Comparison of ENCODE assay signal across 8 mouse cellular contexts in the genomic region with DNA sequence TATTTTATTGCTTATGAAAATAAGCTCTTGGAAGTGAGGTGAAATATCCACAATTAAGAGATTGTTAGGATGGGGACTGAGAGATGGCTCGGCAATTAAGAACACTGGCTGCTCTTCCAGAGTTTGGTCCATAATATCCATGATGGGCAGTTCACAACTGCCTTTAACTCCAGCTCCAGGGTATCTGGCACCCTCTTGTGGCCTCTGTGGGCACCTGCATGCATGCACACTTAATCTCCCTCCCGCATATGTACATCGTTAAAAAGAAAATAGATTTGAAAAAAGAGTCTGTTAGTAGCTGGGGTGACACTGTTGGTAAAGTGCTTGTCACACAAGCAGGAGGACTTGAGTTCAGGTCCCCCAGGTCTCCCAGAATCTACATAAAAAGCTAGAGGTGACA. TPM values are rescaled to one million over a fixed set of nuclear protein-coding genes. Genes with fewer than 3 reads are reported as not detected.
DNase-seq lines count a peak whose midpoint lies in the region; ATAC-seq and TF ChIP-seq lines count a peak whose summit lies in the region.

No protein-coding gene starts in this region.

- TF ChIP-seq POLR2A in embryonic fibroblast, embryonic 13.5 days (IDR thresholded peaks at IDR 0.05; ENCODE audit: low read depth, low read length): no peak

- H3K36me3 ChIP-seq in intestine, embryonic 16.5 days (ENCODE audit: control insufficient read depth, insufficient read depth, low read length): no peaks in the 10 kb centered on the region
- no peaks in the 10 kb centered on the region for H3K36me3 ChIP-seq in limb, embryonic 10.5 days

- peak; percentile 23 for DNase-seq in urinary bladder, postnatal 25 days (ENCODE audit: low spot score)
- DNase-seq in urinary bladder, adult 2 months (ENCODE audit: low spot score): no peak
- DNase-seq in adrenal gland, postnatal 25 days: peak; percentile 40
- DNase-seq in limb, embryonic 10.5 days (ENCODE audit: low spot score): peak; percentile 56
- DNase-seq in ovary, postnatal 14 days (ENCODE audit: low spot score): peak; percentile 26
- peak; percentile 6 for DNase-seq in yolk sac, embryonic 10.5 days (ENCODE audit: low spot score)

- H3K4me2 ChIP-seq in intestine, embryonic 16.5 days (ENCODE audit: low read depth, low read length): no peak overlapping the region

- no peaks in the 10 kb centered on the region for H3K9me3 ChIP-seq in intestine, embryonic 16.5 days (ENCODE audit: control insufficient read depth, low read length)
- H3K9me3 ChIP-seq in limb, embryonic 10.5 days (replicated peaks): no peaks in the 10 kb centered on the region

- WGBS in intestine, embryonic 16.5 days: 25% methylated on average over 3 of the region's 3 CpGs
- 25% methylated on average over 3 of the region's 3 CpGs for WGBS in limb, embryonic 10.5 days

- no peaks in the 10 kb centered on the region for H3K27me3 ChIP-seq in intestine, embryonic 16.5 days (replicated peaks; ENCODE audit: control insufficient read depth, insufficient read depth, low read length)
- peaks cover 24% of the 10 kb centered on the region for H3K27me3 ChIP-seq in limb, embryonic 10.5 days (ENCODE audit: low read depth, poor library complexity, severe bottlenecking)

- TF ChIP-seq CTCF in embryonic fibroblast, embryonic 13.5 days (IDR thresholded peaks at IDR 0.05; ENCODE audit: borderline replicate concordance, insufficient read depth, low read length): peak; percentile 67; the same call in 1 of the 2 replicates

- 0 out of 2 replicates have a peak, but pooled peaks cover 3% of the 10 kb centered on the region for H3K4me1 ChIP-seq in embryonic fibroblast, embryonic 13.5 days (ENCODE audit: control insufficient read depth, insufficient read depth, low read length)
- H3K4me1 ChIP-seq in intestine, embryonic 16.5 days (ENCODE audit: control insufficient read depth, insufficient read depth, low read length): no peaks in the 10 kb centered on the region
- no peaks in the 10 kb centered on the region for H3K4me1 ChIP-seq in limb, embryonic 10.5 days

- H3K27ac ChIP-seq in embryonic fibroblast, embryonic 13.5 days (ENCODE audit: insufficient read depth, low read length): no peak overlapping the region
- no peak overlapping the region for H3K27ac ChIP-seq in intestine, embryonic 16.5 days (ENCODE audit: low read length)
- H3K27ac ChIP-seq in limb, embryonic 10.5 days: no peak overlapping the region

- no peak overlapping the region for H3K4me3 ChIP-seq in embryonic fibroblast, embryonic 13.5 days (ENCODE audit: insufficient read depth, low read length)
- no peak overlapping the region for H3K4me3 ChIP-seq in intestine, embryonic 16.5 days (ENCODE audit: low read length)
- no peak overlapping the region for H3K4me3 ChIP-seq in limb, embryonic 10.5 days

- ATAC-seq in intestine, embryonic 16.5 days: peak; percentile 52; the same call in 1 of the 2 replicates

- no peak overlapping the region for H3K9ac ChIP-seq in intestine, embryonic 16.5 days (ENCODE audit: low read depth, low read length)

RNA-seq across cellular contexts. Expression of a gene that starts 45.8 kb away (rescaled TPM):
- 14.5 and 15.8 TPM in 2 replicates for polyA plus RNA-seq in urinary bladder, adult 2 months (2012; rRNA removed)
- 20.8 and 26.1 TPM in 2 replicates for total RNA-seq in adrenal gland, postnatal 25 days (2021)
- polyA plus RNA-seq in embryonic fibroblast, embryonic 13.5 days (2011; ENCODE audit: insufficient read length, low read depth, missing spikeins): 38.9 and 41.3 TPM in 2 replicates
- 16.8 and 17.9 TPM in 2 replicates for polyA plus RNA-seq in intestine, embryonic 16.5 days (2015; fragmentation: Nextera tagmentation; extraction: Ambion mirVana)
- polyA plus RNA-seq in limb, embryonic 10.5 days (2016; fragmentation: Nextera tagmentation; extraction: Ambion mirVana): 28.7 and 29.1 TPM in 2 replicates

RNA-seq across cellular contexts. Expression of a gene that starts 54.4 kb away (rescaled TPM):
- polyA plus RNA-seq in urinary bladder, adult 2 months (2012; rRNA removed): 0.17 and 0.18 TPM in 2 replicates
- 17.5 and 20.4 TPM in 2 replicates for total RNA-seq in adrenal gland, postnatal 25 days (2021)
- not detected in 2 replicates for polyA plus RNA-seq in embryonic fibroblast, embryonic 13.5 days (2011; ENCODE audit: insufficient read length, low read depth, missing spikeins)
- 1.4 and 1.6 TPM in 2 replicates for polyA plus RNA-seq in intestine, embryonic 16.5 days (2015; fragmentation: Nextera tagmentation; extraction: Ambion mirVana)
- 0.26 and 0.48 TPM in 2 replicates for polyA plus RNA-seq in limb, embryonic 10.5 days (2016; fragmentation: Nextera tagmentation; extraction: Ambion mirVana)
